Mouse (Mus musculus) liver, embryonic 14.5 days (tissue): ENCODE results near the gene Grin2d.

ENCODE experiments used
- CTCF ChIP-seq: IDR thresholded peaks from 2 replicates; pipeline ENCODE4 v1.5.1; 2016; ENCODE audit warnings: antibody characterized with exemption, low read depth, control low read depth
- EP300 ChIP-seq: IDR thresholded peaks from 2 replicates; pipeline ENCODE4 v1.6.1; 2016; ENCODE audit warnings: antibody characterized with exemption, low read depth

GRCm38 (mm10) chr7:45892651-45893050 lies 14.5 kb upstream of the Grin2d start:
- TF ChIP-seq CTCF (no peak), EP300 (no peak)
